Mouse (Mus musculus): Measurements from ENCODE around the gene Palmd. TPM values are rescaled to one million over a fixed set of nuclear protein-coding genes. Genes with fewer than 3 reads are reported as not detected.

The Palmd gene
- polyA plus RNA-seq (2014; fragmentation: Nextera tagmentation; extraction: Ambion mirVana), result 5.3 and 6.6 TPM in 2 replicates

GRCm38 (mm10) chr3:116968540-116968997, at the start of gene Palmd:
TSS of gene Palmd (minus strand) at chr3:116968987.
- ATAC-seq (replicated peaks; ENCODE audit: low FRiP score) (peak; percentile 88), DNase-seq (ENCODE audit: low spot score) (peak; percentile 80)
- no peaks in the 10 kb centered on the region for H3K9me3 ChIP-seq (ENCODE audit: control insufficient read depth, low read length)
- peak within 1 kb of the TSS; percentile 20 for H3K4me3 ChIP-seq (ENCODE audit: low read depth, low read length)
- 0 out of 2 replicates have a peak within 1 kb of the TSS, but pooled peaks have one; percentile 37 for H3K27ac ChIP-seq (ENCODE audit: low read depth, low read length)
- H3K4me2 ChIP-seq (ENCODE audit: low read depth, low read length, severe bottlenecking), result peak within 1 kb of the TSS; percentile 57
- H3K9ac ChIP-seq (ENCODE audit: low read length), result peak within 1 kb of the TSS; percentile 55
- H3K36me3 ChIP-seq (ENCODE audit: control insufficient read depth, insufficient read depth, low read length), result no peaks in the 10 kb centered on the region
- no peaks in the 10 kb centered on the region for H3K27me3 ChIP-seq (ENCODE audit: control insufficient read depth, insufficient read depth, low read length)
- 14% methylated on average over 17 of the region's 17 CpGs for WGBS
- peaks cover 4% of the 10 kb centered on the region for H3K4me1 ChIP-seq (replicated peaks; ENCODE audit: control insufficient read depth, insufficient read depth, low read length)

- WGBS, result 87% methylated on average over 6 of the region's 6 CpGs
- no peak overlapping the region for H3K9ac ChIP-seq (ENCODE audit: low read length)
- no peak overlapping the region for H3K4me3 ChIP-seq (ENCODE audit: low read depth, low read length)
- H3K4me2 ChIP-seq (ENCODE audit: low read depth, low read length, severe bottlenecking), result no peak overlapping the region
- no peaks in the 10 kb centered on the region for H3K4me1 ChIP-seq (replicated peaks; ENCODE audit: control insufficient read depth, insufficient read depth, low read length)
- DNase-seq (ENCODE audit: low spot score) (no peak), ATAC-seq (replicated peaks; ENCODE audit: low FRiP score) (no peak)
- H3K36me3 ChIP-seq (ENCODE audit: control insufficient read depth, insufficient read depth, low read length), result no peaks in the 10 kb centered on the region
- no peak overlapping the region for H3K27ac ChIP-seq (ENCODE audit: low read depth, low read length)
- no peaks in the 10 kb centered on the region for H3K9me3 ChIP-seq (ENCODE audit: control insufficient read depth, low read length)
- H3K27me3 ChIP-seq (ENCODE audit: control insufficient read depth, insufficient read depth, low read length), result no peaks in the 10 kb centered on the region
These were observed 41.4 kb upstream of the Palmd start for GRCm38 (mm10) chr3:117010182-117010581.

- no peak overlapping the region for H3K4me3 ChIP-seq (ENCODE audit: low read depth, low read length)
- H3K27ac ChIP-seq (ENCODE audit: low read depth, low read length), result no peak overlapping the region
- DNase-seq (ENCODE audit: low spot score) (no peak), ATAC-seq (replicated peaks; ENCODE audit: low FRiP score) (no peak)
- WGBS, result 70% methylated on average over 6 of the region's 6 CpGs
- no peak overlapping the region for H3K4me2 ChIP-seq (ENCODE audit: low read depth, low read length, severe bottlenecking)
- H3K36me3 ChIP-seq (ENCODE audit: control insufficient read depth, insufficient read depth, low read length), result no peaks in the 10 kb centered on the region
- no peaks in the 10 kb centered on the region for H3K4me1 ChIP-seq (replicated peaks; ENCODE audit: control insufficient read depth, insufficient read depth, low read length)
- H3K9ac ChIP-seq (ENCODE audit: low read length), result no peak overlapping the region
- H3K27me3 ChIP-seq (ENCODE audit: control insufficient read depth, insufficient read depth, low read length), result no peaks in the 10 kb centered on the region
- H3K9me3 ChIP-seq (ENCODE audit: control insufficient read depth, low read length), result no peaks in the 10 kb centered on the region
These were observed 38.6 kb upstream of the Palmd start for GRCm38 (mm10) chr3:117007340-117007739.

- H3K4me3 ChIP-seq (ENCODE audit: low read depth, low read length), result no peak overlapping the region
- no peaks in the 10 kb centered on the region for H3K9me3 ChIP-seq (ENCODE audit: control insufficient read depth, low read length)
- H3K4me2 ChIP-seq (ENCODE audit: low read depth, low read length, severe bottlenecking), result no peak overlapping the region
- H3K36me3 ChIP-seq (ENCODE audit: control insufficient read depth, insufficient read depth, low read length), result no peaks in the 10 kb centered on the region
- H3K9ac ChIP-seq (ENCODE audit: low read length), result no peak overlapping the region
- ATAC-seq (replicated peaks; ENCODE audit: low FRiP score), result no peak
- 89% methylated on average over 3 of the region's 3 CpGs for WGBS
- DNase-seq (ENCODE audit: low spot score), result no peak
- no peaks in the 10 kb centered on the region for H3K4me1 ChIP-seq (replicated peaks; ENCODE audit: control insufficient read depth, insufficient read depth, low read length)
- H3K27me3 ChIP-seq (ENCODE audit: control insufficient read depth, insufficient read depth, low read length), result no peaks in the 10 kb centered on the region
- H3K27ac ChIP-seq (ENCODE audit: low read depth, low read length), result no peak overlapping the region
These were observed 37.8 kb upstream of the Palmd start for GRCm38 (mm10) chr3:117006636-117007035.

GRCm38 (mm10) chr3:117003379-117003778, 34.6 kb upstream of the Palmd start:
- Histone ChIP-seq H3K9ac (ENCODE audit: low read length) (no peak overlapping the region), H3K4me2 (ENCODE audit: low read depth, low read length, severe bottlenecking) (no peak overlapping the region), H3K27me3 (ENCODE audit: control insufficient read depth, insufficient read depth, low read length) (no peaks in the 10 kb centered on the region), H3K4me3 (ENCODE audit: low read depth, low read length) (no peak overlapping the region), H3K36me3 (ENCODE audit: control insufficient read depth, insufficient read depth, low read length) (no peaks in the 10 kb centered on the region), H3K4me1 (replicated peaks; ENCODE audit: control insufficient read depth, insufficient read depth, low read length) (no peaks in the 10 kb centered on the region), H3K27ac (ENCODE audit: low read depth, low read length) (no peak overlapping the region), H3K9me3 (ENCODE audit: control insufficient read depth, low read length) (no peaks in the 10 kb centered on the region)
- no peak for DNase-seq (ENCODE audit: low spot score)
- 79% methylated on average over 6 of the region's 6 CpGs for WGBS
- no peak for ATAC-seq (replicated peaks; ENCODE audit: low FRiP score)

GRCm38 (mm10) chr3:117001686-117002485, 33.1 kb upstream of the Palmd start:
- no peak overlapping the region for H3K9ac ChIP-seq (ENCODE audit: low read length)
- ATAC-seq (replicated peaks; ENCODE audit: low FRiP score) (peak; percentile 82), DNase-seq (ENCODE audit: low spot score) (no peak)
- 31% methylated on average over 9 of the region's 9 CpGs for WGBS
- no peak overlapping the region for H3K4me3 ChIP-seq (ENCODE audit: low read depth, low read length)
- no peaks in the 10 kb centered on the region for H3K9me3 ChIP-seq (ENCODE audit: control insufficient read depth, low read length)
- H3K4me2 ChIP-seq (ENCODE audit: low read depth, low read length, severe bottlenecking), result no peak overlapping the region
- H3K36me3 ChIP-seq (ENCODE audit: control insufficient read depth, insufficient read depth, low read length), result no peaks in the 10 kb centered on the region
- no peak overlapping the region for H3K27ac ChIP-seq (ENCODE audit: low read depth, low read length)
- no peaks in the 10 kb centered on the region for H3K4me1 ChIP-seq (replicated peaks; ENCODE audit: control insufficient read depth, insufficient read depth, low read length)
- H3K27me3 ChIP-seq (ENCODE audit: control insufficient read depth, insufficient read depth, low read length), result no peaks in the 10 kb centered on the region

- no peak for ATAC-seq (replicated peaks; ENCODE audit: low FRiP score)
- 92% methylated on average over 2 of the region's 2 CpGs for WGBS
- H3K27ac ChIP-seq (ENCODE audit: low read depth, low read length), result no peak overlapping the region
- DNase-seq (ENCODE audit: low spot score), result no peak
- no peaks in the 10 kb centered on the region for H3K9me3 ChIP-seq (ENCODE audit: control insufficient read depth, low read length)
- no peaks in the 10 kb centered on the region for H3K27me3 ChIP-seq (ENCODE audit: control insufficient read depth, insufficient read depth, low read length)
- H3K4me1 ChIP-seq (replicated peaks; ENCODE audit: control insufficient read depth, insufficient read depth, low read length), result no peaks in the 10 kb centered on the region
- H3K4me2 ChIP-seq (ENCODE audit: low read depth, low read length, severe bottlenecking), result no peak overlapping the region
- no peak overlapping the region for H3K9ac ChIP-seq (ENCODE audit: low read length)
- H3K36me3 ChIP-seq (ENCODE audit: control insufficient read depth, insufficient read depth, low read length), result no peaks in the 10 kb centered on the region
- no peak overlapping the region for H3K4me3 ChIP-seq (ENCODE audit: low read depth, low read length)
These were observed 24.2 kb upstream of the Palmd start for GRCm38 (mm10) chr3:116993011-116993410.

GRCm38 (mm10) chr3:116991180-116991579, 22.4 kb upstream of the Palmd start:
- WGBS, result 81% methylated on average over 2 of the region's 2 CpGs
- Histone ChIP-seq H3K4me1 (replicated peaks; ENCODE audit: control insufficient read depth, insufficient read depth, low read length) (no peaks in the 10 kb centered on the region), H3K9me3 (ENCODE audit: control insufficient read depth, low read length) (no peaks in the 10 kb centered on the region), H3K4me2 (ENCODE audit: low read depth, low read length, severe bottlenecking) (no peak overlapping the region), H3K36me3 (ENCODE audit: control insufficient read depth, insufficient read depth, low read length) (no peaks in the 10 kb centered on the region), H3K9ac (ENCODE audit: low read length) (no peak overlapping the region), H3K27me3 (ENCODE audit: control insufficient read depth, insufficient read depth, low read length) (no peaks in the 10 kb centered on the region), H3K4me3 (ENCODE audit: low read depth, low read length) (no peak overlapping the region), H3K27ac (ENCODE audit: low read depth, low read length) (no peak overlapping the region)
- ATAC-seq (replicated peaks; ENCODE audit: low FRiP score) (no peak), DNase-seq (ENCODE audit: low spot score) (no peak)

- no peak overlapping the region for H3K4me2 ChIP-seq (ENCODE audit: low read depth, low read length, severe bottlenecking)
- no peak overlapping the region for H3K27ac ChIP-seq (ENCODE audit: low read depth, low read length)
- no peak overlapping the region for H3K4me3 ChIP-seq (ENCODE audit: low read depth, low read length)
- no peaks in the 10 kb centered on the region for H3K4me1 ChIP-seq (replicated peaks; ENCODE audit: control insufficient read depth, insufficient read depth, low read length)
- no peak overlapping the region for H3K9ac ChIP-seq (ENCODE audit: low read length)
- H3K9me3 ChIP-seq (ENCODE audit: control insufficient read depth, low read length), result no peaks in the 10 kb centered on the region
- 81% methylated on average over 3 of the region's 3 CpGs for WGBS
- H3K27me3 ChIP-seq (ENCODE audit: control insufficient read depth, insufficient read depth, low read length), result no peaks in the 10 kb centered on the region
- ATAC-seq (replicated peaks; ENCODE audit: low FRiP score) (no peak), DNase-seq (ENCODE audit: low spot score) (no peak)
- H3K36me3 ChIP-seq (ENCODE audit: control insufficient read depth, insufficient read depth, low read length), result no peaks in the 10 kb centered on the region
These were observed 19.4 kb upstream of the Palmd start for GRCm38 (mm10) chr3:116988221-116988620.
